Comparison of ENCODE assay signal across 9 mouse cellular contexts in genomic region chr19:57325748-57326300, GRCm38 (mm10). TPM values are rescaled to one million over a fixed set of nuclear protein-coding genes. Genes with fewer than 3 reads are reported as not detected.
DNase-seq lines count a peak whose midpoint lies in the region; ATAC-seq and TF ChIP-seq lines count a peak whose summit lies in the region.
"Had no signal": no experiment of that assay in that cellular context is flagged by ENCODE, and none has a peak within 500 bp of the region (broad histone marks: within the 10 kb centered on the region; RNA-seq: fewer than 3 reads in every experiment).

No protein-coding gene starts in this region.

- H3K9me3 ChIP-seq in intestine, embryonic 14.5 days (ENCODE audit: control insufficient read depth, low read length), result no peaks in the 10 kb centered on the region
- H3K9me3 ChIP-seq in intestine, embryonic 15.5 days, result no peaks in the 10 kb centered on the region
- H3K9me3 ChIP-seq: liver, embryonic 15.5 days had no signal

- ATAC-seq in intestine, embryonic 14.5 days (replicated peaks; ENCODE audit: low FRiP score, low TSS enrichment, low read depth), result no peak
- no peak for ATAC-seq in intestine, embryonic 15.5 days

- H3K27ac ChIP-seq in intestine, embryonic 14.5 days (ENCODE audit: low read depth), result no peak overlapping the region
- H3K27ac ChIP-seq in intestine, embryonic 15.5 days, result no peak overlapping the region
- no peak overlapping the region; the same call in 1 of the 2 replicates for H3K27ac ChIP-seq in gastrocnemius, adult 2 months
- H3K27ac ChIP-seq: liver, embryonic 15.5 days had no signal

- peak; percentile 73 for TF ChIP-seq CTCF in gastrocnemius, adult 2 months (IDR thresholded peaks at IDR 0.05)

- intact Hi-C loops in gastrocnemius, adult 2 months (cut with DNase I), result loop anchor here (1.0 to 5.0 kb wide), 2 partner anchors 165 to 259 kb away; no protein-coding TSS in a partner anchor

- DNase-seq in intestine, embryonic 14.5 days (ENCODE audit: low spot score), result peak; percentile 83
- DNase-seq in MN1 (ENCODE audit: low spot score), result peak; percentile 75
- peak; percentile 85 to 86 for DNase-seq in cerebellum, adult 18-20 months
- DNase-seq in gastrocnemius, adult 2 months, result peak; percentile 72
- DNase-seq in layer of hippocampus, adult 9-11 months, result peak; percentile 62
- DNase-seq in mesoderm, embryonic 11.5 days (ENCODE audit: low read depth, low spot score), result peak; percentile 71
- peak; percentile 79 for DNase-seq in splenic B cell, adult 2 months (ENCODE audit: low read depth, low spot score)

- no peak overlapping the region for H3K9ac ChIP-seq in intestine, embryonic 14.5 days (ENCODE audit: low read length)
- no peak overlapping the region for H3K9ac ChIP-seq in intestine, embryonic 15.5 days
- H3K9ac ChIP-seq: liver, embryonic 15.5 days had no signal

- no peaks in the 10 kb centered on the region for H3K36me3 ChIP-seq in intestine, embryonic 14.5 days (ENCODE audit: control insufficient read depth, insufficient read depth, low read length)
- H3K36me3 ChIP-seq in intestine, embryonic 15.5 days, result no peaks in the 10 kb centered on the region
- H3K36me3 ChIP-seq in splenic B cell, adult 2 months (ENCODE audit: control insufficient read depth, insufficient read depth, low read length, poor library complexity, severe bottlenecking), result no peaks in the 10 kb centered on the region
- H3K36me3 ChIP-seq: liver, embryonic 15.5 days had no signal

- H3K4me1 ChIP-seq in intestine, embryonic 14.5 days (replicated peaks; ENCODE audit: control insufficient read depth, insufficient read depth, low read length), result no peaks in the 10 kb centered on the region
- H3K4me1 ChIP-seq in intestine, embryonic 15.5 days (replicated peaks), result no peaks in the 10 kb centered on the region

- H3K4me3 ChIP-seq in intestine, embryonic 14.5 days (ENCODE audit: low read depth, low read length), result no peak overlapping the region
- H3K4me3 ChIP-seq in intestine, embryonic 15.5 days (replicated peaks), result no peak overlapping the region
- no peak overlapping the region for H3K4me3 ChIP-seq in gastrocnemius, adult 2 months
- H3K4me3 ChIP-seq: liver, embryonic 15.5 days had no signal

- no peak overlapping the region for H3K4me2 ChIP-seq in intestine, embryonic 14.5 days (ENCODE audit: low read length)
- H3K4me2 ChIP-seq in intestine, embryonic 15.5 days (replicated peaks), result no peak overlapping the region
- H3K4me2 ChIP-seq: liver, embryonic 15.5 days had no signal

- H3K27me3 ChIP-seq in intestine, embryonic 14.5 days (replicated peaks; ENCODE audit: control insufficient read depth, insufficient read depth, low read length), result no peaks in the 10 kb centered on the region
- no peaks in the 10 kb centered on the region for H3K27me3 ChIP-seq in intestine, embryonic 15.5 days (replicated peaks)
- no peaks in the 10 kb centered on the region for H3K27me3 ChIP-seq in splenic B cell, adult 2 months (ENCODE audit: control insufficient read depth, insufficient read depth, low read length, poor library complexity, severe bottlenecking)
- H3K27me3 ChIP-seq: liver, embryonic 15.5 days had no signal

- 28% methylated on average over 7 of the region's 7 CpGs for WGBS in intestine, embryonic 14.5 days
- 28% methylated on average over 7 of the region's 7 CpGs for WGBS in intestine, embryonic 15.5 days

RNA-seq across cellular contexts. Expression of gene Ablim1, which starts 11.1 kb away (rescaled TPM):
- polyA plus RNA-seq in intestine, embryonic 14.5 days (2014; fragmentation: Nextera tagmentation; extraction: Ambion mirVana), result 28.3 and 30.2 TPM in 2 replicates
- polyA plus RNA-seq in intestine, embryonic 15.5 days (2015; fragmentation: Nextera tagmentation; extraction: Ambion mirVana), result 28.0 and 31.2 TPM in 2 replicates
- 10 to 100 TPM; 38.5 to 56.1 TPM for total RNA-seq in gastrocnemius, adult 2 months (2021)

RNA-seq across cellular contexts. Expression of gene Fam160b1, which starts 34.7 kb away (rescaled TPM):
- 16.4 and 18.2 TPM in 2 replicates for polyA plus RNA-seq in intestine, embryonic 14.5 days (2014; fragmentation: Nextera tagmentation; extraction: Ambion mirVana)
- polyA plus RNA-seq in intestine, embryonic 15.5 days (2015; fragmentation: Nextera tagmentation; extraction: Ambion mirVana), result 11.7 and 12.8 TPM in 2 replicates
- total RNA-seq in gastrocnemius, adult 2 months (2021), result 10 to 100 TPM; 12.0 to 17.4 TPM
